Mouse (Mus musculus) layer of hippocampus, postnatal 14 days (tissue): ENCODE measurements at regions not wholly inside any gene's neighbourhood (a gene's known extent, or its start where the extent isn't known, plus 50 kb on each side); places are given as distances from the start of the nearest gene placed in this dataset.

Experiments
- DNase-seq, 2 experiments: peaks; one replicate each; pipeline ENCODE4 v3.0.0; 2021 to 2022; ENCODE audit warnings: low spot score in 2 of 2, mixed read lengths in 1 of 2

GRCm38 (mm10) chr8:34320158-34320587 lies 208.6 kb upstream of the Gm10131 start:
- DNase-seq, result peak; percentile 53 to 93

GRCm38 (mm10) chr8:34319719-34320118 lies 208.2 kb upstream of the Gm10131 start:
- no peak for DNase-seq

GRCm38 (mm10) chr8:34315233-34315632 lies 203.7 kb upstream of the Gm10131 start:
- DNase-seq, result no peak

GRCm38 (mm10) chr8:34305542-34306485 lies 194.3 kb upstream of the Gm10131 start:
- DNase-seq, result no peak

- peak in 1 of 2 experiments; percentile 43 for DNase-seq
Observed at GRCm38 (mm10) chr8:34303815-34304214, 192.3 kb upstream of the Gm10131 start.

- no peak for DNase-seq
Observed at GRCm38 (mm10) chr8:34300331-34300903, 188.9 kb upstream of the Gm10131 start.

GRCm38 (mm10) chr8:34294721-34295120 lies 183.2 kb upstream of the Gm10131 start:
- no peak for DNase-seq

GRCm38 (mm10) chr8:34290670-34291069 lies 179.1 kb upstream of the Gm10131 start:
- peak in 1 of 2 experiments; percentile 36 for DNase-seq

- no peak for DNase-seq
Observed at GRCm38 (mm10) chr8:34287801-34288200, 176.3 kb upstream of the Gm10131 start.

GRCm38 (mm10) chr8:34284576-34284975 lies 173.0 kb upstream of the Gm10131 start:
- DNase-seq, result no peak

GRCm38 (mm10) chr8:34280433-34280832 lies 168.9 kb upstream of the Gm10131 start:
- DNase-seq, result no peak

GRCm38 (mm10) chr8:34275977-34276660 lies 164.6 kb upstream of the Gm10131 start:
- no peak for DNase-seq

GRCm38 (mm10) chr8:34274796-34275195 lies 163.3 kb upstream of the Gm10131 start:
- DNase-seq, result peak; percentile 29 to 39

- DNase-seq, result no peak
Observed at GRCm38 (mm10) chr8:34274171-34274570, 162.6 kb upstream of the Gm10131 start.

GRCm38 (mm10) chr8:34269848-34270247 lies 158.3 kb upstream of the Gm10131 start:
- peak in 1 of 2 experiments; percentile 27 for DNase-seq

- no peak for DNase-seq
Observed at GRCm38 (mm10) chr8:34268806-34269520, 157.4 kb upstream of the Gm10131 start.

- DNase-seq, result no peak
Observed at GRCm38 (mm10) chr8:34254978-34255377, 143.4 kb upstream of the Gm10131 start.

- no peak for DNase-seq
Observed at GRCm38 (mm10) chr8:34251934-34252333, 140.4 kb upstream of the Gm10131 start.

- no peak for DNase-seq
Observed at GRCm38 (mm10) chr8:34239346-34239900, 127.9 kb upstream of the Gm10131 start.

- DNase-seq, result peak in 1 of 2 experiments; percentile 34
Observed at GRCm38 (mm10) chr8:34233705-34234104, 122.2 kb upstream of the Gm10131 start.

- no peak for DNase-seq
Observed at GRCm38 (mm10) chr8:34229477-34229876, 117.9 kb upstream of the Gm10131 start.
